Comparison of ENCODE assay signal across 7 mouse cellular contexts in genomic region chr9:75280814-75281213, GRCm38 (mm10). TPM values are rescaled to one million over a fixed set of nuclear protein-coding genes. Genes with fewer than 3 reads are reported as not detected.
DNase-seq lines count a peak whose midpoint lies in the region; ATAC-seq and TF ChIP-seq lines count a peak whose summit lies in the region.

No protein-coding gene starts in this region.

- H3K4me3 ChIP-seq in layer of hippocampus, adult 2 months = no peak overlapping the region
- peak overlapping the region in 1 of 2 experiments; percentile 44; a peak in 1 of 4 replicates for H3K4me3 ChIP-seq in MEL (ENCODE audit: control insufficient read depth in 1 of 2, insufficient read depth in 1 of 2, low read depth in 2 of 2, low read length in 2 of 2)
- no peak overlapping the region for H3K4me3 ChIP-seq in bone marrow macrophage, adult 2 months (ENCODE audit: insufficient read depth, low read length)
- H3K4me3 ChIP-seq in lung, embryonic 14.5 days (ENCODE audit: low read depth, low read length) = no peak overlapping the region

- peaks cover 7 to 9% of the 10 kb centered on the region in 2 experiments; a peak in 3 of 4 replicates for H3K27me3 ChIP-seq in MEL (ENCODE audit: control insufficient read depth in 1 of 2, insufficient read depth in 2 of 2, low read length in 2 of 2)
- H3K27me3 ChIP-seq in lung, embryonic 14.5 days (ENCODE audit: insufficient read depth, low read length) = no peaks in the 10 kb centered on the region

- 42% methylated on average over 5 of the region's 5 CpGs for WGBS in lung, embryonic 14.5 days

- no peak overlapping the region for H3K4me2 ChIP-seq in lung, embryonic 14.5 days

- TF ChIP-seq RAD21 in MEL (IDR thresholded peaks at IDR 0.05; ENCODE audit: low read depth, low read length) = peak; percentile 66

- peak; percentile 70 for TF ChIP-seq CTCF in layer of hippocampus, adult 2 months (conservative IDR thresholded peaks at IDR 0.05)
- peak; percentile 50 to 80 (median 79) for TF ChIP-seq CTCF in MEL (IDR thresholded peaks at IDR 0.05 in 2 of 3, conservative IDR thresholded peaks at IDR 0.05 in 1 of 3; ENCODE audit: control insufficient read depth in 1 of 3, insufficient read depth in 1 of 3, low read depth in 2 of 3, low read length in 3 of 3, poor library complexity in 1 of 3, severe bottlenecking in 1 of 3)
- TF ChIP-seq CTCF in bone marrow macrophage, adult 2 months (IDR thresholded peaks at IDR 0.05; ENCODE audit: low read depth, low read length) = peak; percentile 60
- peak; percentile 63 for TF ChIP-seq CTCF in lung, embryonic 14.5 days (IDR thresholded peaks at IDR 0.05; ENCODE audit: low read depth)

- peak in 1 of 2 experiments; percentile 35 for DNase-seq in layer of hippocampus, adult 2 months (ENCODE audit: low spot score in 2 of 2)
- DNase-seq in layer of hippocampus, postnatal 36 days = no peak
- DNase-seq in MEL (ENCODE audit: low read depth, low spot score) = peak; percentile 68
- peak; percentile 43 for DNase-seq in gastrocnemius, postnatal 14 days
- DNase-seq in lung, embryonic 14.5 days = peak; percentile 65
- peak; percentile 27 for DNase-seq in testis, postnatal 14 days (ENCODE audit: low spot score)

- H3K27ac ChIP-seq in layer of hippocampus, adult 2 months = no peak overlapping the region
- H3K27ac ChIP-seq in MEL (ENCODE audit: control insufficient read depth, low read depth, low read length) = no peak overlapping the region
- no peak overlapping the region for H3K27ac ChIP-seq in bone marrow macrophage, adult 2 months (ENCODE audit: insufficient read depth, low read depth, low read length)
- no peak overlapping the region for H3K27ac ChIP-seq in lung, embryonic 14.5 days (ENCODE audit: low read depth)

- no peaks in the 10 kb centered on the region for H3K79me2 ChIP-seq in MEL (ENCODE audit: control insufficient read depth, insufficient read depth, low read length, poor library complexity)

- peaks cover 0 to 6% of the 10 kb centered on the region in 2 experiments; a peak in 2 of 4 replicates for H3K36me3 ChIP-seq in MEL (ENCODE audit: control insufficient read depth in 1 of 2, insufficient read depth in 2 of 2, low read length in 2 of 2)
- H3K36me3 ChIP-seq in lung, embryonic 14.5 days (ENCODE audit: insufficient read depth) = peaks cover 14% of the 10 kb centered on the region; the same call in 1 of the 2 replicates

- TF ChIP-seq EP300 in MEL (IDR thresholded peaks at IDR 0.05; ENCODE audit: low read depth in 1 of 2, low read length in 2 of 2) = no peak

- peaks cover 4 to 12% of the 10 kb centered on the region in 2 experiments; a peak in 3 of 4 replicates for H3K4me1 ChIP-seq in MEL (ENCODE audit: control insufficient read depth in 1 of 2, insufficient read depth in 2 of 2, low read length in 2 of 2)
- no peaks in the 10 kb centered on the region for H3K4me1 ChIP-seq in bone marrow macrophage, adult 2 months (ENCODE audit: control insufficient read depth, insufficient read depth, low read length)
- no peaks in the 10 kb centered on the region for H3K4me1 ChIP-seq in lung, embryonic 14.5 days (ENCODE audit: insufficient read depth)

- H3K9me3 ChIP-seq in MEL (replicated peaks; ENCODE audit: insufficient read depth, low read length) = no peaks in the 10 kb centered on the region
- no peaks in the 10 kb centered on the region for H3K9me3 ChIP-seq in lung, embryonic 14.5 days (ENCODE audit: low read depth, low read length)

- no peak for ATAC-seq in lung, embryonic 14.5 days (ENCODE audit: insufficient read depth)

- no peak overlapping the region for H3K9ac ChIP-seq in MEL (ENCODE audit: control insufficient read depth, low read depth, low read length, poor library complexity, severe bottlenecking)
- no peak overlapping the region for H3K9ac ChIP-seq in lung, embryonic 14.5 days

- no peak for TF ChIP-seq POLR2A in MEL (IDR thresholded peaks at IDR 0.05; ENCODE audit: control insufficient read depth in 1 of 2, insufficient read depth in 1 of 2, low read depth in 1 of 2, low read length in 2 of 2, poor library complexity in 1 of 2)
- no peak for TF ChIP-seq POLR2A in bone marrow macrophage, adult 2 months (IDR thresholded peaks at IDR 0.05; ENCODE audit: borderline replicate concordance, low read depth, low read length)

- intact Hi-C loops in gastrocnemius, postnatal 14 days (cut with DNase I; ENCODE audit: low total_unique reads) = loop anchor here (10.0 kb wide), 1 partner anchor 216 kb away; no protein-coding TSS in a partner anchor

TF ChIP-seq in MEL, 35 proteins besides CTCF, POLR2A, EP300 and RAD21:
- no peak for TF ChIP-seq ZNF384 (IDR thresholded peaks at IDR 0.05; ENCODE audit: low read depth, low read length)
- TF ChIP-seq ZC3H11A (IDR thresholded peaks at IDR 0.05; ENCODE audit: low read depth, low read length) = peak; percentile 52
- peak; percentile 82 for TF ChIP-seq SMC3 (IDR thresholded peaks at IDR 0.05; ENCODE audit: low read depth, low read length)

RNA-seq across cellular contexts. Expression of gene Gnb5, which starts 25.3 kb away (rescaled TPM):
- total RNA-seq in layer of hippocampus, adult 2 months (2021) = 100 to 1,000 TPM; 125 to 127 TPM
- 100 to 1,000 TPM; 115 to 128 TPM for total RNA-seq in layer of hippocampus, postnatal 36 days (2021)
- total RNA-seq in MEL (2012; rRNA removed) = 4.0 and 4.2 TPM in 2 replicates
- 1 to 10 TPM in 1 of 2 experiments, not detected in 1; 6.5 TPM for polyA plus RNA-seq in MEL (2012; ENCODE audit: insufficient read depth in 1 of 2, insufficient read length in 2 of 2, low read depth in 1 of 2, low replicate concordance in 2 of 2, missing spikeins in 1 of 2)
- 6.7 and 7.0 TPM in 2 replicates for polyA plus RNA-seq in bone marrow macrophage, adult 2 months (2012; ENCODE audit: insufficient read depth, insufficient read length, missing spikeins)
- 10 to 100 TPM in 1 of 2 experiments, 1 to 10 TPM in 1; 7.4 to 11.3 TPM for total RNA-seq in gastrocnemius, postnatal 14 days (2021)
- polyA plus RNA-seq in lung, embryonic 14.5 days (2014; fragmentation: Nextera tagmentation; extraction: Ambion mirVana) = 17.9 and 18.2 TPM in 2 replicates

RNA-seq across cellular contexts. Expression of gene Myo5c, which starts 49.0 kb away (rescaled TPM):
- total RNA-seq in layer of hippocampus, adult 2 months (2021) = under 1 TPM; 0.59 to 0.81 TPM
- total RNA-seq in layer of hippocampus, postnatal 36 days (2021) = under 1 TPM; 0.50 to 0.53 TPM
- 0.03 TPM in 1 of 2 replicates, not detected in the other for total RNA-seq in MEL (2012; rRNA removed)
- polyA plus RNA-seq in MEL (2012; ENCODE audit: insufficient read depth in 1 of 2, insufficient read length in 2 of 2, low read depth in 1 of 2, low replicate concordance in 2 of 2, missing spikeins in 1 of 2) = under 1 TPM in 1 of 2 experiments, not detected in 1; 0.13 TPM
- 0.13 TPM in 1 of 2 replicates, not detected in the other for polyA plus RNA-seq in bone marrow macrophage, adult 2 months (2012; ENCODE audit: insufficient read depth, insufficient read length, missing spikeins)
- 1 to 10 TPM; 5.9 to 9.6 TPM for total RNA-seq in gastrocnemius, postnatal 14 days (2021)
- 28.9 and 29.9 TPM in 2 replicates for polyA plus RNA-seq in lung, embryonic 14.5 days (2014; fragmentation: Nextera tagmentation; extraction: Ambion mirVana)

Comparison
In these comparisons a context has a peak if more than half of its experiments do, and no peak if none do; other contexts are left out.
1. DNase-seq: peak in MEL (single experiment), gastrocnemius, postnatal 14 days (single experiment), lung, embryonic 14.5 days (single experiment) and testis, postnatal 14 days (single experiment); none in layer of hippocampus, postnatal 36 days (0 of 2).
2. RNA of gene Gnb5, which starts 25.3 kb away (total RNA-seq): 115 to 128 TPM in layer of hippocampus, postnatal 36 days and 125 to 127 TPM in layer of hippocampus, adult 2 months; 7.4 to 11.3 TPM in gastrocnemius, postnatal 14 days and 4.0 to 4.2 TPM in MEL; every median in the first group is over 4 times any median in the second.
3. Peak in every context shown above with its lines, with median percentiles within 50 percentile points of each other: CTCF ChIP-seq.